Mouse (Mus musculus) gastrocnemius, adult 18-20 months (tissue): ENCODE measurements around the gene Pdik1l. TPM values are rescaled to one million over a fixed set of nuclear protein-coding genes. Genes with fewer than 3 reads are reported as not detected.

Experiments used
- DNase-seq: peaks from one replicate; pipeline ENCODE4 v3.0.0; 2021; ENCODE audit warnings: low spot score
- long read RNA-seq, 2 experiments: library from polyadenylated mRNA; stranded (forward); transcript quantifications; one replicate each; pipeline ENCODE4 v2.0.0; 2021
- total RNA-seq, 2 experiments: library from RNA; stranded (reverse); gene quantifications; 2 replicates each; pipeline ENCODE4 v1.2.3; 2021

The Pdik1l gene
- 1 to 10 TPM; 3.9 to 5.7 TPM for total RNA-seq
- long read RNA-seq, experiment 1, full-length matches to known transcripts, result 1 of 3 reads
- long read RNA-seq, experiment 1, partial matches to known transcripts, result 0 of 3 reads
- long read RNA-seq, experiment 1, other reads (novel, unspliced or antisense), result 2 of 3 reads
- long read RNA-seq, experiment 2, full-length matches to known transcripts, result 4 of 5 reads
- long read RNA-seq, experiment 2, partial matches to known transcripts, result 1 of 5 reads
- long read RNA-seq, experiment 2, other reads (novel, unspliced or antisense), result 0 of 5 reads

DNA sequence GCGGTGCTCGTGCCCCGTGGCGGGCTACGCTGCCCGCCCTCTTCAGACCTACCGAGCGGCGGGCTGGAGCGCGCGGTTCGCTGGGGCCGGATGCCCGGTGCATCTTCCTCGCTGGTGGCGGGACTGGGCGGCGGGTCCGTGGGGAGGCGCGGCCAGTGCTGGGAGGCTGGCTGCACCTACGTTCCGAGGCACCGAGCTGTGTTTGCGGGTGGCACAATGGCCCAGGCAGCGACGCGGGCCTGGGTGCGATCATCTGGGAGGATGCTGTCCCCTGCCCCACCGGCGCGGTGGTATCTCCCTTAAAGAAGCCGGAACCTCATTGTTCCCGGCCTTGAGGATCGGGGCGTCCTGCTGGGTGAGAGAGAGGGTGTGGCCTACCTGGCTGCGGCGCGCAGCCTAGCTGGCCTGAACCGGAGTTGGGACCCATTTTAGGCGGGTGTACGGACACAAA, at the start of gene Pdik1l:
Gene Pdik1l (minus strand): TSS at position 321 of the 451 bp plus-strand sequence.
- DNase-seq, result peak; percentile 43

DNA sequence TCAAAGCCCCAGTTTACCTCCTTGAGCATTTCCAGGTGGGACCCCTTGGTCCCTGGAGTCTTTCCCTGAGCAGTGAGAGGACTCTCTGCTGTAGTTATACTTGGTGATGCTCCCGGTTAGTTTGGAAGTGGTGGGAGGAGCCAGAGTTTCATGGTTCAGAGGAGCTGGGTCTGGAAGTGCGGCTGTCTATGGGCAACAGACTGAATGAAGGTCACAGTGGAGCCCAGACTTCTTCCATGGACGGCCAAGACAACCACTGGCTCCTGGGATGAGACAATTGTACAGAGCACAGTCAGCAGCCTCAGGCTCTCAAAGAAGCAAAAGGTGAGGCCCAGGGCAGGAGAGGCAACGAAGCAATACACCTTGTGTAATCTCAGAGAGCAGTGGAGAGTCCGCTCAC, 42.6 kb upstream of the Pdik1l start:
- DNase-seq, result peak; percentile 44

- DNase-seq, result no peak
Measured at GRCm38 (mm10) chr4:134328832-134329231, 41.1 kb upstream of the Pdik1l start.

DNA sequence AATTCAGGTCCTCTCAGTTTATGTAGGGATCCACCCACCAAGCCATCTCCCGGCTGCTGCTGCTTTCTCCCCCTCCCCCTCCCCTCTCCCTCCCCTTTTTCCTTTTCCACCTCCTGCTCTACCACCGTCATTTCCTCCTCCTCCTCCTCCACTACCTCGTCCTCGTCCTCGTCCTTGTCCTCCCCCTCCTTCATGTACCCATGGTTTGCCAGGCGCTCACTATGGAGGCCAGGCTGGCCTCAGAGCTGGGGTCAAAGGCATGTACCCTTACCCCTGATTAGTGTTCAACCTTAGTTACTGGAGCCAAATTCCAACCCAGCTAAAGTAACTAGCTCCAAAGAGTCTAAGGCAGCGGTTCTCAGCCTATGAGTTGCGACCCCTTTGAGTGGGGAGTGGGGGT, 40.5 kb upstream of the Pdik1l start:
- peak; percentile 9 for DNase-seq

DNA sequence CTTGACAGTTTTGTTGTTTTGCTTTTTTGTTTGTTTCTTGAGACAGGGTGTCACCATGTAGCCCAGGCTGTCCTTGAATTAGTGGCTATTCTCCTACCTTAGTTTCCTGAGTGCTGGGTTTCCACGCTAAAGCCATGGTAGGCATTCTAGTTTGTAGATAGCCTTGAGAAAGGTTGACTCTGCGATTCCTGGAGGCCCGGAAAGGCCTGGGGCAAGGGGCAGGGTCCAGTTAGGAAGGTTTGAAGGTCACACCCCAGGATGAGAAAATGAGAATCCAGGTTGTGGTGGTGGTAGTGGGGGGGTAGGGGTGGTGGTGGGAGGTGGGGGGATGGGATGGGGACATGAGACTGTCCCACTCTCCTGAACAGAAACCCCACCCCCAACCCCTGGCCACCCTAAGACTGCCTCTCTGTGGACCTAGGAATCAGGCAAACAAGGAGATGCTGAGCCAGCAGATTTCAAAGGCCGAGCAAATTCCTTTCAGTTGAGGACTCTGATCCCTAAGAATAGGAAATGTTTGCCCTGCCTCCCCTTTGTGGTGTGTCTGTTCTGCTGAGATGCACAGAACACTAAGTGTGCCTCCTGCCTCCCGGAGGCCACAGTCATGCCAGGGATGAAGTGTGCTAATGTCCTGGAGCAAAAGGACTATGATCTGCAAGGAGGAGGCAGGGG, 39.3 kb upstream of the Pdik1l start:
- peak; percentile 6 for DNase-seq

DNA sequence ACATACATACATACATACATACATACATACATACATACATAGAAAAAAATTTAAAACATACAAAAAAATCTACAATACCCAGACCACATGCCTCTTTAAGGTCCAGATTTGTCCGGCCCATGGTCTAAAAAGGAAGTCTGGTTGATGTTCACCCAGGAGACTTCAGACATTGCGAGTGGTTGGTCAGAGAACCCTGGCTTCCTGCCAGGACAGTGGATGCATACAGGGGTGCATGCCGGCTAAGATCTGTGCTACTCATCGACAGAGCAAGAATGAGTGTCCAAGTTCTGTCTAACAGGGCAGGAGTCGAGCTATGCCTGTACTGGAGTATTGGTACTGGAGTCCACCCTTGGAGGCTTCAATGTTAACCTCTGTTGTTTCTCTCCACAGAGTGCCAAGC, 37.0 kb upstream of the Pdik1l start:
- no peak for DNase-seq

DNA sequence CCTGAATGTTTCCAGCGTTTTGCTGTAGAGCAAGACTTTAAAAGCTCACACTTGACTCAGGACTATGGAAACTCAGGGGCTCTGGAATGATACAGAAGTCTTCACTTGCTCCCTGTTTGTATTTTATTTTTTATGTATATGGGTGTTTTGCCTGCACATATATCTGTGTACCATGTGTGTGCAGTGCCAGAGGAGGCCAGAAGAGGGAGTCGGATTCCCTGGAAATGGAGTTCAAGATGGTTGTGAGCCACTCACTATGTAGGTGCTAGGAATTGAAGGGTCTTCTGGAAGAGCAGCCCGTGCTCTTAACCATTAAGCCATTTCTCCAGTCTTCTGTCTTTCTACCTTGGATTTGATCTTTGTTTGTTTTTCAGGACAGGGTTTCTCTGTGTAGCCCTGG, 33.8 kb upstream of the Pdik1l start:
- no peak for DNase-seq

GRCm38 (mm10) chr4:134319674-134320073, 32.0 kb upstream of the Pdik1l start:
- no peak for DNase-seq

DNA sequence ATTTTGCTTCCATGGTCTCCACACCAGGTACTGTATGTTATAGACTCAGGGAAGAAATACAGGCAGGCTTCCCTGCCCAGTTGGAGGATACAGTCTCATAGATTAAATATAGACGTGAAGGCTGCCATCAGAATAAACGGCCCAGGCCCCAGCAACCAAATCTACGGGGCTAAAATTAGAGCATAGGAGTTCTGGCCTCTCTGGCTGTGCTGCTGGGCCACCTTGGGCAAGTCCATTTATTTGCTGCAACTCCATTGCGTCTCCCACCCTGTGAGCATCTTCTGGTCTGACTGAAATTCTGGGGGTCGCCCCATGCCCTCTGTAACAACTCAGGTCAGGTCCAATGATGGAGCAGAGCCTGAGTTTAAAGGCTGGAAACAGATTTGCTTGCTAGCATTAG, 31.4 kb upstream of the Pdik1l start:
- DNase-seq, result peak; percentile 36

GRCm38 (mm10) chr4:134316390-134316789, 28.7 kb upstream of the Pdik1l start:
- no peak for DNase-seq

DNA sequence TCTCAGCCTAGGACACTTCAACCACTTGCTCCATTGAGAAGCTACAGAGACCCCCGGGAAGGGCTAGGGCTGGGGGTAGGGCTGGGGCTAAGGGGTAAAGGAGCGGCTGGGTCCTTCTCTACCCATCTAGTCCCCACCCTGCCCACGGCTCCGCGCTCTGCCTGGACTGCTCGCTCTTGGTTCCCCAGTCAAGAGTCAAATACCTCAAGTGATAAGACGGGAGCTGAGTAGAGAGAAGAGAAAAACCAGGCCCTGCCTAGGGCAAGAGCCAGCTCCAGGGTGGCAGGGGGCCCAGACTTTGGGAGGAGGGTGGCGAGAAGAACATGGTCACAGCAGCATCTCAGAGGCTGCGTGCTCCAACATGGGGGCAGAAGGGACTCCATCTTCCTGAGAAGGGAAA, 27.8 kb upstream of the Pdik1l start:
- peak; percentile 20 for DNase-seq

DNA sequence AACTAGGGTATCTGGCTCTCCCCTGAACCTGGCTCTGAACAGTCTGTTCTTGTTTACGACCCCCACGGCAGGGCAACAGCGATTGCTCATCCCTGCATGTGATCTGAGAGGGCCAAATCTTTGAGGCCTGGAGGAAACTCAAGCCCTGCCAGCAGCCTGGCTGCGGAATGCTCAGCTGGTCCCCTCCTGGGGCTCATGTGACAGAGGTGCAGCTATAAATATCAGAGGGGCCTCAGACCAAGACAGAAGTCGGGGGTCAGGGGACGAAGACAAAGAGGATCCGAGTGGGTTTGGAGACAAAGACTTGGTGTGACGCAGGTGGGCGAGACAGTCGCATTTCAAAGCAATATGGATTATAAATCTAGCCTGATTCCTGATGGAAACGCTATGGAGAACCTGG, 27.2 kb upstream of the Pdik1l start, which contains the start of gene Trim63:
Gene Trim63 (plus strand): TSS at position 245 of the 400 bp plus-strand sequence.
- DNase-seq, result peak; percentile 89

DNA sequence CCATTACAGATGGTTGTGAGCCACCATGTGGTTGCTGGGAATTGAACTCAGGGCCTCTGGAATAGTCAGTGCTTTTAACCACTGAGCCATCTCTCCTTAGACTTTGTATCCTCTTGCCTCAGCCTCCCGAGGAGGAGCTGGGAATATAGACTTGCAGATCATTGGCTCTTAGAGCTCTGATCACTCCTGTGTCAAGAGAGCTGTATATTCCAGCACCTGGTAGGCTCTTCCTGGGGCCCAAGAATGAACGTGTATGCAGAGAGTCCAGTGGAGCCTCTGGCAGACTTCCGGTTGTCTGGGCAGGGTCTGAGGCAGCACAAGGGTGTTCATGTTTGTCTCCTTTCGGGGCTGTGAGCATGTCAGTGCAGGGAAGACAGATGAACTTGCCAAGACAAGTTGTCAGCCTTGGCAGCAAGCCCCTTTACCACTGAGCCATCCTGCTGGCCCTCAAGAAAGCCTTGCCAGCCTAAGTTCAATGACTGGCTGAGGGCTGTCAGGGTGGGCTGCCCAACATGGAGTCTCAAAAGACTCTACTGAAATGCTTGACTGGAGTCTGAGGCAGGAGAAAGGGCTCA, 26.5 kb upstream of the Pdik1l start:
- DNase-seq, result peak; percentile 69

- DNase-seq, result no peak
Measured at GRCm38 (mm10) chr4:134312901-134313300, 25.2 kb upstream of the Pdik1l start.

GRCm38 (mm10) chr4:134312341-134312740, 24.6 kb upstream of the Pdik1l start:
- no peak for DNase-seq

DNA sequence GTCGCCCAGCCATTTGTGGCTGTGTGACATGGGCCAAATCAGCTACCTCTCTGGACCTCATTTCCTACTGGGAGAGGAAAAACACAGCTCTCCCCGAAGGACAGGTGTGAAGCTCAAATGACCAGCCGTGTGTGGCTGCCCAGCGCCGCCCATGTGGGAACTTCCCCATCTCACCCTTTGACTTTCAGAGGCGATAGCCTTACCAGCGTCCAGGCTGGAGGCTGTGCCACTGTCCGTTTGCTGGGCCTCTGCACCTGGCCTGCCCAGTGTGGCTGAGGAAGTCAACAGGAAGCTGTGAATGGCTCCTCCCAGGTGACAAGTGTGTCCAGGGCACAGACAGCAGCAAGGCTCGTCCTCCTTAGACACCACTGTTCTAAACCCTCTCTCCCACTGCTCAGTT, 24.1 kb upstream of the Pdik1l start:
- peak; percentile 81 for DNase-seq

GRCm38 (mm10) chr4:134310656-134311055, 23.0 kb upstream of the Pdik1l start:
- no peak for DNase-seq

DNA sequence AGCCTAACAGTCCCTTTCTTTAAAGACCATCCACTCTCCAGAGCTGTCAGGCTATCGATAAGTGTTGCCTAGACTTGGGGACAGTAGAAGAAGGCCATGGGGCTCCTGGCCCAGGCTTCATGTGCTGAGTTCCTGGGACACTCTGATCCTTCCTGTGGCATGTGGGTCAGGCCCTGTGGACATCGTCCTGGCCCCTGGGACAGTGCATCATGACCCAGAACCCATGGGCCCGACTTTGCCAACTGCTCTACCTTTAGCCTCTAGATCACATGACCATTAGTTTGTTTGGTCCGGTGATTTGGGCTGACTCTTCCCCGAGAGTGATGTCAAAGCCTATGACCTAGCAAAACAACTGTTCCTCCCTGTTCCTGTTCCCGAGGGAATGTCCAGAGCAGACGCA, 22.4 kb upstream of the Pdik1l start:
- peak; percentile 63 for DNase-seq

DNA sequence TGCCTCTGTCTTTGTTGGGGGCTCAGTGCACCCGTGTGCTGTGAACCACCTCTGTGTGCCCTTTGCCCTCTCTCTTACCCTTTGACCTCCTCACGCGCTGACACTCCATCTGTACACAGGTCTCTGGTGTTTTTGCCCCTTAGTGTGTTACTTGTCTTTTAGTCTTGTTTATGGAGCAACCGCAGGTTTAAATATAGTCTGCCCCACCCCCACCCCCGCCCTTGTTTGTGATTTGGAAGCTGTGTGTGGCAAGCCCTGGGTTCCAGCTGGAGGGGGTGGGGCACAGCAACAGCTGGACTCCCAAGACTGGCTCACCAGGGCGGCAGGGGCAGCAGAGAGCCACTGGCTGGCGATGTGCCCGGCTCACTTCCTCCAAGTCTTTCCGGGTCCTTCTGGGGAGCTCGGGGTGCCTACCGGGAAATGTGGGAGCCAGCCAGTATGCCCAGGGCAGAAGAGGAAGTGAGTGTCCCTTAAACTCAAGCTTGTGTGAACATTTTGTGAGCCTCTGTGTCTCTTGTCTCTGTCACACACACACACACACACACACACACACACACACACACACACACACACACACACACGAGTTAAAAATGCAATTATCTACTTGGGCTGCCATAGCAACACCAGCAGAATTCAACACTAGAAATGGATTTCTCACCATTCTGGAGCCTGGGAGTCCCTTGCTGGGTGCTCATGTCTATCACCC, 19.8 kb upstream of the Pdik1l start:
- DNase-seq, result peak; percentile 87

DNA sequence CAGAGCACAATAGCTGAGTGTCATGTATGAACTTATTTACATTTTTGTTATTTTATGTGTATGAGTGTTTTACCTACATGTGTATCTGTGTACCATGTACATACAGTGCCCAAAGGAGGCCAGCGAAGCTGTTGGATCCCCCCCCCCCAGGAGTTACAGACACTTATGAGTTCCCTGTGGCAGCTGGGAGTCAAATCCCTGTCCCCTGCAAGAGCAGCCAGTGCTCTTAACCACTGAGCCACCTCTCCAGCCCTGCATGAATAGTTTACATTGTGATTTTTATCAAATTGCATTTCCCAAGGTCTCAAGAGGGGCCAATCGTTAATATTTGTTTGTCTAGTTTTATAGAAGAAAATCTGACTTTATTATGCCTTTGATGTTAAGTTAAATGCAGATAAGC, 19.3 kb upstream of the Pdik1l start:
- DNase-seq, result no peak

DNA sequence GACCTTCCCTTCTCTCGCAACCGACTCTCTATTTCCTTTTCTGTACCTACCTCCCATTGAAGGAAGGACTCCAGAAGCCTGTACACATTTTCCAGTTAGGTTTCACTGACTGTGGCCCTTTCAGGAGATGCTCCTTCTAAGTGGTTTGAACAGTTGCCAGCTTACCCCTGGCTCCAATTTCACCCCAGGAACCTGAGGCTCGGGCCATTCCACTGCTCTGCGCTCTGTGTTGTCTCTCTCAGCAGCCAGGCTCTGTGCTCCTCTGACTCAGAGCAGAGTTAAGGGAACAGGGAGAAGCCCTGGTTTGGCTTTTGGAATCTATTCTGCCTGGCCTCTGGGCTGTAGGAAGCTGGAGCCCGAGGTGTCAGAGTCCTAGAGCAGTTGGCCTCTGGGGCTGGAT, 14.4 kb upstream of the Pdik1l start:
- peak; percentile 63 for DNase-seq

DNA sequence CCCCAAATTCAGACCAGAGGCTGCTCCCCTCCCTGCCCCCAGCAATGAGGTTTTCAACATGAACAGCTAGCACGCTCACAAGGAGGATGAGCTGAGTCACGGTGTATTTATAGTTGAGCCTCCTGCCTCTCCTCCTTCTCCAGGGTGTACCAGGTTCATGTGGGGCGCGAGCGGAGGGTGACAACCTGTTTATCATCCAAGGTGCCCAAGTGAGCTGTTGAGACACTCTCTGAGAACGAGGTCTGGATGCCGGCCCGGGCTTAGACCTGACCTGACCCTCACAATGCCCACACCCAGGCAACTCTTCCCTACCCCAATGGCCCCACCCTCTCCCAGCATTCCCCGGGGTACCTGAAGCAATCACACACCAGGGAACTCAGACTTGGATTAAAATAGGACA, 12.6 kb upstream of the Pdik1l start:
- DNase-seq, result peak; percentile 93
